Mouse (Mus musculus) brain, embryonic 14.5 days (tissue): ENCODE measurements around the gene Jade2.

ENCODE experiments used
- CTCF ChIP-seq: fragments of 200-500 bp; IDR thresholded peaks from 2 replicates; pipeline ENCODE4 v1.5.1; 2012; ENCODE audit warnings: inconsistent platforms, mild to moderate bottlenecking, moderate library complexity, borderline replicate concordance; ENCODE audit not compliant: insufficient read depth, insufficient read length; ENCODE audit errors: extremely low read depth
- POLR2A ChIP-seq: fragments of 200-500 bp; IDR thresholded peaks from 2 replicates; pipeline ENCODE4 v1.6.1; 2012; ENCODE audit warnings: mild to moderate bottlenecking, inconsistent platforms, borderline replicate concordance; ENCODE audit not compliant: poor library complexity, insufficient read depth, insufficient read length, severe bottlenecking; ENCODE audit errors: extremely low read depth

- TF ChIP-seq POLR2A: no peak
- no peak for TF ChIP-seq CTCF
These were observed 50.2 kb downstream of the Jade2 start for GRCm38 (mm10) chr11:51807108-51807879.
